Mouse (Mus musculus): Measurements from ENCODE around the gene Olfr1428.
"Not testable (repeated sequence)": the region's sequence is repeated elsewhere in the genome, so short reads cannot be mapped to it uniquely, and the experiment has no call there.

The Olfr1428 gene

DNA sequence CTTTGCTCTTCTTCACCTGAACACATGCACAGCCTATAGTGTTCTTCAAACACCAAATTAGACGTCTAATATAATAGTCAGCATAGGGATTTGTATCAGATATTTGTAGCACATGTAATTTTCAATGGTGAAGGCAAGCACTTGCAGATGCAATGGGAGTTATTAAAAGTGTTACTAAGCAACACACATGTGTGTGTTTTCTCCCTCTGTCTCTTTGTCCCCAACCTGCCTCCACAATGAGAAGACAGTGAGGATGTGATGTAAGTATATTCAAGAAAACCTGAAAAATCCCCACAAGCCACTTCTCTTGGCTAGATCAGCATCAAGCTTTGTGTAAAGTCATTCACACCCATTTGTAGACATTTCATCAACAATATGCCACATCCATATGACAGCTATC is at the start of gene Olfr1428:
Gene Olfr1428 (minus strand): TSS at position 101 of the 400 bp plus-strand sequence.
- no peak for DNase-seq

DNA sequence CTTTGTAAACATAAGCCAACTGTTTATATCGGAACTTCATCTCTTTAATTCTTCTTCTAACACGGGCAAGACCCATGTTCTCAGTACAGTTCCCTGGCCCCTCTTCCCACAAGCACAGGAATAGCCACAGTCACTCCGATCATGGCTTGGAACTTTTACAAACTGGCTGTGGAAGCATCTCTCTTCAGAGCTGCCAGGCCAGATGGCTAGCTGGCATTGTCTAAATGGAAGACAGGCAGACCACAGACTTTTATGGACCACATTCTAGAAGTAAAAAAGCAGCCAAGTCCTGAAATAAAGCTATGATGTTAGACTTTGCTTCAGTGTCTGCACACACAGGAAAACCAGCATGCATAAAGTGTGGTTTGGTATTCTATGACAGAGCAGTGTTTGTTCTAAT is 29.8 kb upstream of the Olfr1428 start:
- DNase-seq, result no peak

DNA sequence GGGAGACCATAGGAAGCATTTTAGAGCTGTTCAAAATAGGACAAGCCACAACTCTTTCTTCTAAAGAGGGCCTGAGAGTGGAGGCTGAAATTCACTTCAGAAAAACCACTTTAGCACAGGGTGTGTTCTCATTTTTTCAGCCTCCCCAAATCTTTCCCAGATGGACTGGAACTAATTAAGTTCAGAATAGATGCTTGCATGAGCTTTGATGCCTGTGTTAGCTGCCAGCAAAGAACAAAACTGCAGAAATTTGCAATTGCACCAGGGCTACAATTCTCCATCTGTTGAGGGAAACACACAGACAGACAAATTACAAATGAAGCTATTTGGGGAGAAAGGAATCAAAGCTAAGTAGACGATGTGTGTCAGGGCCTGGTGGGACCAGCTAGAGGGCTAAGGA is 27.7 kb upstream of the Olfr1428 start:
- DNase-seq, result no peak

DNA sequence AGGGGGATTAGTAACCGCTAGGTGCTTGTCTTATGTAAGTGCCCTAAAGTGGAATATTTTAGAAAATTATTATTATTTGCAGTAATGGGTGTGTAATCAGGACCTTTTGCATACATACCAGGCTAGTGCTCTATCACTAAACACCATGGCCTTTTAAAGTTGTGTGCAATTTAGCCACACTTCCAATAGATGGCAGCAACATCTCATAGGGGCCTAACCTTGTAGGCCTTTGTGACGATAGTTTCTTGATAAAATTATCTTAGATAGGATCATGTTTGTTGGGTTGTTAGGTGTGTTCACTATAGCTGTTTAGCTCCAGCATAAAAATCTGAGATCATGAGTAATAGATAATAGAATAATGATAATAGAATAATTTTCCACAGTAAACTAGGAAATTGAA is 18.6 kb upstream of the Olfr1428 start:
- peak in 1 of 2 experiments; percentile 21 for DNase-seq

DNA sequence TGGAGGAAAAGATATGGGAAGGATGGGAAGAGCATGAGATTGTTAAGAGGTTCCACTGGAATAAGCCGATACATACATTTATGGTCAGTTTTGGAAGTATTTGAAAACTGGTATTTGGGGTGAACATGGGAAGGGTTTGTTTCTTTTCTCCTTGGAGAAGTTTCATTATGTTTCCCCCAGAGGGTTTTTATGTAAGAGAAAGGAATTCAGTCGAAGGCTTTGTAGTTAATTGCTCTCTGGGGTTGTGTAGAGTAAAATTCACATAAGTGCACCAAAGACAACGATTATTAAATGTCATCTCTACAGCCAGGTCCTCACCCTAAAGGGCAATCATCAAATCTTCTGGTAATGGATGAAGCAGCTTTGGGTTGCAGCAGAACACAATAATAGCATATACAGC is 7.4 kb upstream of the Olfr1428 start, which contains the start of gene Olfr76:
Gene Olfr76 (minus strand): TSS at position 101 of the 400 bp plus-strand sequence.
- no peak for DNase-seq

DNA sequence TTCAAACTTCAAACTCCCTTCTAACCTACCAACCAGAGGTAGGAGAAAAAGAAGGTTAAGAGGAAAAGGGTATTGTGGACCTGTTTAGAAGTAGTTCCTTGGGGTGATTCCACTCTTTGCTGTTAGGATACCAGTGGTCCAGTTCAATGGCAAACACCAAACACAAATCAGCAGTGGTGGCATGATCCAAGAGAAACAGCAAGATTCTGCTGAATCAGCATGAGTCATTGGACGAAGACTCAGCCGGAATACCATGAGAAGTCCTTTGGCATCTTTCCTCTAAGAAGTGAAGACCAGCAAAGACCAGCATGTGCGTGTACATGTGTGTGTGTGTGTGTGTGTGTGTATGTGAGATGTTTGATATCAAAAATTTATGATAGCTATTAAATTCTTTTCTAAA is 767 bp upstream of the Olfr1428 start:
- no peak for DNase-seq

DNA sequence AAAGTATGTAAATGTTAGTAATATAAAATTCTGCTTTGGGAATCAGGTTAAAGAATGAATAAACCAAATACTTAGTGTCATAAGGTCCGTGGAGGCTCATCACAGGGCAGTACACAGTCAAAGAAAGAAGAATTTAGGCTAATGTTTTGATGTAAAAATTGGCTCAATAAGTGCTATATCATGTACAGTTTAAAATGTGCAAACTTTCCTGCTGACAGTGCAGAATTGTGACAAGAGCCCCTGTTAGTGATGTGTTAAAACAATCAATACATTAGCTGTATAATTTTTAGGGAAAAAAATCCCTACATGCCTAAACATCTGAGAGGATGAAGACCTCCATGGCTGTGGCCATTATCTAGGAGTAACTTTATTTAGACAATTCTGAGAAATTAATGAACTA is 1.9 kb downstream of the Olfr1428 start:
- DNase-seq, result no peak

DNA sequence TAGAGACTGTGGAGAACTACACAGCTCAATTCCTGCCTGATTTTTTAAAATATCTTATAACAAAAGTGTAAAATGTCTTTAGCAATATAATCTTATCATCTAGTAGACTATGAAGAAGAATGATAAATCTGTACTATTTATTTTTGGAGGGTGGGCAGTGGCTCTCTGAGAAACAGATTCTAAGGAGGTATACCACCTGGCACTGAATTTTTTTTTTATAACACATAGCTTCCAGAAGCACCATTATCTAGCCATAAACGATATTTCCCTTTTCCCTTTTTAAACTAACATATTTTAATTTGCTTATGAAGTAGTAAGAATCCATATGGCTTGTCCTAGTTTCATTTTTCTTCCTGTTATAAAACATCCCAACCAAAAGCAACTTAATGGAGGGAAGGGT is 11.2 kb downstream of the Olfr1428 start:
- DNase-seq, result no peak

DNA sequence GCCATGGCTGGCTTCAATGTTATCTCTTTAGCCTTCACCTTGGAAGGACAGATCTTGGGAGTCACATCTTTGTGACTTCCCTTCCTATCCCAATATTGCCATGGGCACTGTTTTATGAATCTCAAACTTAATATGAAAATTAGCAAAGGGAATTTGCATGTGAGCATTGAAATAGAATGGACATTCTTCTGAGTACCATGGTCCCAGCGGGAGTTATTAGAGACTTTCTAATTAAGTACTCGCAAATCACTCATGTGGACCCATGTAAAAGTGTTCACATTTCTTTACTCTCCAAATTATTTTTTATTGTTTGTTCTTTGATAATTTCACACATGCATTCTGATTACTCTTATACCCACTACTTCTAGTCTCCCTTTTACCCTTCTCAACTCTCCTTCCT is 12.5 kb downstream of the Olfr1428 start, which contains the start of gene Olfr1427:
Gene Olfr1427 (minus strand): TSS at position 101 of the 400 bp plus-strand sequence.
- DNase-seq, result no peak

DNA sequence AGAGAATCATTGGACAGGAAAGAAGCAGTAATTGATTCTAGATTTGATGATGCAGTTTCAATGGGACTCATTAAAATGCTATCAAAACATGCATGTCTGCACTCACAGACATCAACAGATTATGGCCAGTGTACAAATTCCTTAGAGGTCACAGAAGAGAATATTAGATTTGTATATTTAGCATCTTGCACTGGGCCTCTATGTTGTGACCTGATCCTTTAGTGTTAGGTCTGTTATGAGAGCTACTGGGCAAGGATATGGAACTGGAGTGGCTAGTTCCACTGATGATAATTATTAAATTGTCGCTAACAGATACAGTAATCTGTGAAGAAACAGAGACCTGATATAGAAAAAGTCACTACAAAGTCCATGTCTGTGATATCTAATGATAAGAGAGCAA is 23.8 kb downstream of the Olfr1428 start, which contains the start of gene Olfr1426:
Gene Olfr1426 (minus strand): TSS at position 101 of the 400 bp plus-strand sequence.
- no peak for DNase-seq

DNA sequence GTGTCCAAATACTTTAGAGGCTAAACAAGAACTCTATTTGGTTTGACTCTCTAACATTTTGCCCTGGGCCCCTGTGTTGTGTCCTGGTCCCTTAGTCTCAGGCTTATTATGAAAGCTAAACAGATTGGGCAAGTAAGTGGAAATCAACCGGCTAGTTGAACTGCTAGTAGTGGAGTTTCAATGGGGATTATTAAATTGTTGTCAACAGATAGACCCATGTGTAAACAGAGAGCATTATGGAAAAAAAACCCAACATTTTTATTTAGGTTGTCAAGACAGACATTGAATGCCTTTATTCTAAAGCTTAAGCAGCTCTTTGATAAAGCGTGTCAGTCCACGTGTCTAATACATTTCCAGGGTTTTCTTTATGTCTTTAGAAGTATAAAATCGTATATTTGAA is 38.1 kb downstream of the Olfr1428 start, which contains the start of gene Olfr1425:
Gene Olfr1425 (minus strand): TSS at position 101 of the 400 bp plus-strand sequence.
- not testable (repeated sequence) for DNase-seq

DNA sequence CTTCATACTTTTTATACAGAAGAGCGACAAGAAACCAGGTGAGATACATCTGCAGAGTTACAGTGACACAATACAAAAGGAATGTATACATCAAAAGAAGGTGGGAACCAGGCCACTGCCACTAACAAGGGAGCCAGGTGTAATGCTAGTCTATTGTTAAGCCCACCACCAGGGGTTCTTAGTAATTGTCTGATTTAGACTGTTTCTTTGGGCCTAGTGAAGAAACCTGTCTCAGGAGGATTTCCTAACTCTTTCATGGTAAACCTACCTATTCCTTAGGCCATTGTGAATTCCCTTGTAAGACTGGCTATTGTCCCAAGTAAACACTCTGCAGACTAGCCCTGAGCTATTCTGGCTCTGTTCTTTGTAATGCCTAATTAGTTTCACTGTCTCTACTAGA is 46.2 kb downstream of the Olfr1428 start:
- DNase-seq, result not testable (repeated sequence)

DNA sequence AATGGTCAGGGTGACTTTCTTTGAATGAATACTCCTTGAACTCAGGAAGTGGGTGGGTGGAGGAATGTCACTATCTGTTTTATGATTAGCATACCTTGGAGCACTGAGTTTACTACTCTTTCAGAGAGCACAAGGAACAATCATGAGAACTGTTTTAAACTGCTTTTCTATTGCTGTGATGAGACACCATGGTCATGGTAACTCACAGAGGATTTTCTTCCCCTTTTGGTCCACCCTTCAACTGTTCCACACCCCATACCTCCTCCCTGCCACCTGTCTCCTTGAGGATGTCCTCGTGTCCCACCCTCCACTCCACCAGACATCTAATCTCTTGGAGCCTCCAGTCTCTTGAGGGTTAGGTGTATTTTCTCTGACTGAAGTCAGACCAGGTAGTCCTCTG is 47.9 kb downstream of the Olfr1428 start:
- not testable (repeated sequence) for DNase-seq

DNA sequence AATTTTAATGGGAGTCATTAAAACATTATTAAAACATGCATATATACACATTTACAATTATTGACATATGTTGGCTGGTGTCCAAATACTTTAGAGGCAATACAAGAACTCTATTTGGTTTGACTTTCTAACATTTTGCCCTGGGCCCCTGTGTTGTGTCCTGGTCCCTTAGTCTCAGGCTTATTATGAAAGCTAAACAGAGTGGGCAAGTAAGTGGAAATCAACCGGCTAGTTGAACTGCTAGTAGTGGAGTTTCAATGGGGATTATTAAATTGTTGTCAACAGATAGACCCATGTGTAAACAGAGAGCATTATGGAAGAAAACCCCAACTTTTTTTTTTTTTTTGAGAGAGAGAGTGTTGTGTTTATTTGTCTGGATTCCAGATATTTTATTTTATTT is 53.1 kb downstream of the Olfr1428 start, which contains the start of gene Olfr1424:
Gene Olfr1424 (minus strand): TSS at position 101 of the 400 bp plus-strand sequence.
- DNase-seq, result not testable (repeated sequence)

All from kidney, postnatal 25 days (tissue).